Mouse (Mus musculus) cortical plate, adult 2 months (tissue): ENCODE measurements at regions not wholly inside any gene's neighbourhood (a gene's known extent, or its start where the extent isn't known, plus 50 kb on each side); places are given as distances from the start of the nearest gene placed in this dataset.

Experiments used
- H3K27ac ChIP-seq: fragments of 200-500 bp; 2 replicates; pipeline ENCODE4 v1.5.1; 2012; ENCODE audit warnings: low read length, control low read depth, inconsistent platforms; ENCODE audit not compliant: insufficient read depth
- H3K4me1 ChIP-seq: fragments of 200-500 bp; 2 replicates; pipeline ENCODE4 v1.6.1; 2011; ENCODE audit warnings: low read length; ENCODE audit not compliant: control insufficient read depth, insufficient read depth
- H3K4me3 ChIP-seq: fragments of 200-500 bp; 2 replicates; pipeline ENCODE4 v1.5.1; 2011; ENCODE audit warnings: mild to moderate bottlenecking, low read length, control low read depth; ENCODE audit not compliant: insufficient read depth
- CTCF ChIP-seq: fragments of 200-500 bp; IDR thresholded peaks from 2 replicates; pipeline ENCODE4 v1.5.1; 2011; ENCODE audit warnings: mild to moderate bottlenecking, control low read depth, low read length; ENCODE audit not compliant: insufficient read depth; ENCODE audit errors: extremely low read depth
- POLR2A ChIP-seq: fragments of 200-500 bp; IDR thresholded peaks from 2 replicates; pipeline ENCODE4 v1.6.1; 2011; ENCODE audit warnings: mild to moderate bottlenecking, low read length, control low read depth; ENCODE audit not compliant: insufficient read depth; ENCODE audit errors: extremely low read depth

GRCm38 (mm10) chr15:7716188-7716587 is 94.5 kb upstream of the Gdnf start:
- TF ChIP-seq CTCF (no peak), POLR2A (no peak)
- no peak overlapping the region for H3K27ac ChIP-seq
- no peaks in the 10 kb centered on the region for H3K4me1 ChIP-seq
- no peak overlapping the region for H3K4me3 ChIP-seq

DNA sequence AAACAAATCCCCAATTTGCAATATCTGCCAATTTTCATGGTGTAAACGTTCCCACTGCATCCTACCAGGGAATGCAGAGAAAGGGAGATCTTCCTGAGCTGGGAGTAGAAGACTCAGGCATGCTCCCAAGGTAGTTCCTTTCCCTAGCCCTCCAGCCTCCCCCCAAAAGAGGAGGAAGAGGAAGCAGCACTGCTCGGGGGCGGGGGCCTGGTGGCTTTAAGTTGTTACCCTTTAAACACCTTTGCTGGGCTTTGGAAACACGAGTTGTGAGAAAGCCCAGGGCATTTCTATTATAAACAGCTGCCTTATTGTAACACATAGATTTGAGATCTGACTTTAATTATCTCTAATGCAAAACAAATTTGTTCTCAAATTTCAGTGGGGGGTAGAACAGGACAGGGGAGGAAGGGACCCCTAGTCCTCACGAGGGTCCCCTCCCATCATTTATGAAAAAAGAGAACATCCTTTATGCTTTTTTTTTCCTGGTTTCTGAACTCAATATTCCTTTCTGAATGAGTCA is 87.4 kb upstream of the Gdnf start:
- H3K4me3 ChIP-seq: no peak overlapping the region
- TF ChIP-seq POLR2A: no peak
- no peak for TF ChIP-seq CTCF
- no peak overlapping the region for H3K27ac ChIP-seq
- no peaks in the 10 kb centered on the region for H3K4me1 ChIP-seq

DNA sequence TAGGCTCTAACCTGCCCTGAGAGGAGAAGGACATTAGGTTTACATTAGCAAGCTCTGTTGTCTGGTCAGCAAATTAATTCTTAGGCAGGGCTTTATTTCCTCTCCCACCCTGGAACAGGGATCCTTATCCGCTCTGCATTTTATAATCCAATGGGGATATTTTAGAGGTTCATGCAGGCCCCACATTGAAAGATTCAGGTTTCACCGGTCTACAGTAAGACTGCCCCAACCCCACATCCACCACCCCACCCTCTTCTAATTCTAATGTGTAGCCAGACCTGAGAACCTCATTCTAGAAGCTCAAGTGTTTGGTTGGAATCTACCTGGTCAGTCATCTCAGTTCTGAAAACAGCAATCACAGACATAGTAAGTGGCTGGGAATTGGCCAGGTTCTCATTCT is 86.9 kb upstream of the Gdnf start:
- H3K4me1 ChIP-seq: no peaks in the 10 kb centered on the region
- no peak overlapping the region for H3K4me3 ChIP-seq
- H3K27ac ChIP-seq: no peak overlapping the region
- TF ChIP-seq POLR2A: no peak

DNA sequence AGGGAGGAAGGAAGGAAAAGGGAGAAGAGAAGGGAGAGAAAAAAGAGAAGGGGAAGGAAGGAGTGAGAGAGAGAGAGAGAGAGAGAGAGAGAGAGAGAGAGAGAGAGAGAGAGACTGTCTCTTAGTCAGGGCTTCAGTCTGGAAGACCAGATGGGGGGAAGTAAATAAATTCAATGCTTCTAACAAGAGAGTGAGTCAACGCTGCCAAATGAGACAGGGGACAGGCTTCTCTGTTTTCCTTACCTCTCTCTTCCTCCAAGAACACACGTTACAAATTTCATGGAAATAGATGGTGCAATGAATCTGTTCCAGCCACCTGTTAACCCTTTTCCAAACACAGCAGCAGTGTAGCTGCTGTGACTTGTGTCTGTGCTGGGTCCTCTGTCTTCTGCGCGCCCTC is 85.1 kb upstream of the Gdnf start:
- no peaks in the 10 kb centered on the region for H3K4me1 ChIP-seq
- H3K27ac ChIP-seq: no peak overlapping the region
- H3K4me3 ChIP-seq: no peak overlapping the region
- TF ChIP-seq CTCF (no peak), POLR2A (no peak)

GRCm38 (mm10) chr15:7747586-7747985 is 63.1 kb upstream of the Gdnf start:
- Histone ChIP-seq H3K27ac (no peak overlapping the region), H3K4me1 (no peaks in the 10 kb centered on the region), H3K4me3 (no peak overlapping the region)
- TF ChIP-seq CTCF: no peak
- no peak for TF ChIP-seq POLR2A

DNA sequence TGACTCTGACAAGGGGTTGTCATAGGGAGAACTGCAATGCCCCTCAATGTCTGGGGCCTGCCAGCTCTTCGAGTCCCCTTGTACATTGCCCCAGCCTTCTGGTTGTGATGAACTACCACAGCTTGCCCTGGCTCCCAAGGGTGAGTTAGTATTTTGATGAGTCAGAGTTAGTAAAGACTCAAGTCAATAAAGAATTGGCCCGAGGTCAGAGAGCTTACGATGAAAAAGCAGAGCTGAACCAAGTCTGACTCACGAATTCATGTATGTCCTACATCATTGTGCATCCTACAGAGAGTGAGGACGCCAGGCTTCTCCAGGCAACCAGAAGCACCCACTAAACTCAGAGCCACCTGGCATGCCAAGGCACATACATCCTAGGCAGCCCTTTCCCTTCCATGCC is 60.2 kb upstream of the Gdnf start:
- no peak for TF ChIP-seq POLR2A
- no peak for TF ChIP-seq CTCF
- H3K27ac ChIP-seq: no peak overlapping the region
- H3K4me3 ChIP-seq: no peak overlapping the region
- H3K4me1 ChIP-seq: no peaks in the 10 kb centered on the region
